Mouse (Mus musculus) midbrain, embryonic 14.5 days (tissue): Measurements from ENCODE around the gene Kcnt2. TPM values are rescaled to one million over a fixed set of nuclear protein-coding genes. Genes with fewer than 3 reads are reported as not detected.

ENCODE experiments used
- ATAC-seq: fragments of 200-750 bp; cut with Nextera tagmentation; 2 replicates; pipeline ENCODE4 v1.8.0; 2017; ENCODE audit warnings: moderate number of reproducible peaks, moderate library complexity; ENCODE audit not compliant: low FRiP score, low TSS enrichment
- DNase-seq: peaks from one replicate; pipeline ENCODE4 v3.0.0-alpha.2; 2015
- H3K27ac ChIP-seq: fragments of 300-500 bp; sonication (generic); replicated peaks from 2 replicates; pipeline ENCODE4 v1.5.1; 2014; ENCODE audit warnings: mild to moderate bottlenecking, low read depth, low read length, moderate library complexity
- H3K27me3 ChIP-seq: fragments of 300-500 bp; sonication (generic); 2 replicates; pipeline ENCODE4 v1.6.1; 2014; ENCODE audit warnings: low read length, control low read depth, mixed read lengths; ENCODE audit not compliant: control insufficient read depth, insufficient read depth
- H3K36me3 ChIP-seq: fragments of 300-500 bp; sonication (generic); 2 replicates; pipeline ENCODE4 v1.6.1; 2014; ENCODE audit warnings: low read length, control low read depth; ENCODE audit not compliant: control insufficient read depth, insufficient read depth
- H3K4me1 ChIP-seq: fragments of 300-500 bp; sonication (generic); 2 replicates; pipeline ENCODE4 v1.6.1; 2014; ENCODE audit warnings: mild to moderate bottlenecking, antibody characterized with exemption, low read length, control low read depth; ENCODE audit not compliant: control insufficient read depth, insufficient read depth
- H3K4me2 ChIP-seq: fragments of 300-500 bp; sonication (generic); 2 replicates; pipeline ENCODE4 v1.6.1; 2014; ENCODE audit warnings: mild to moderate bottlenecking, low read length, moderate library complexity
- H3K4me3 ChIP-seq: fragments of 300-500 bp; sonication (generic); replicated peaks from 2 replicates; pipeline ENCODE4 v1.5.1; 2014; ENCODE audit warnings: low read depth, low read length
- H3K9ac ChIP-seq: fragments of 300-500 bp; sonication (generic); replicated peaks from 2 replicates; pipeline ENCODE4 v1.6.1; 2014; ENCODE audit warnings: mild to moderate bottlenecking, low read length, moderate library complexity
- H3K9me3 ChIP-seq: fragments of 300-500 bp; sonication (generic); 2 replicates; pipeline ENCODE4 v1.6.1; 2016; ENCODE audit warnings: low read length, control low read depth, mixed read lengths; ENCODE audit not compliant: control insufficient read depth
- WGBS: fragments of 180-500 bp; shearing (Covaris S2); extraction: QIAGEN DNeasy Blood & Tissue Kit; methylation state at CpG from one replicate; pipeline ENCODE4 v1.1.7; 2014; 5-methylcytosine and 5-hydroxymethylcytosine counted together
- polyA plus RNA-seq: library from polyadenylated mRNA; unstranded; fragments of >200 nt; fragmentation: Nextera tagmentation; extraction: Ambion mirVana; gene quantifications from 2 replicates; pipeline ENCODE4 v1.2.1, GENCODE M21; 2014

The Kcnt2 gene
- polyA plus RNA-seq, 1 experiment from 2014 or later: 2.6 TPM

GRCm38 (mm10) chr1:140273624-140274023, 27.7 kb downstream of the Kcnt2 start:
- Histone ChIP-seq H3K9me3 (no peaks in the 10 kb centered on the region), H3K4me1 (no peaks in the 10 kb centered on the region), H3K4me3 (no peak overlapping the region), H3K9ac (no peak overlapping the region), H3K27me3 (no peaks in the 10 kb centered on the region), H3K36me3 (no peaks in the 10 kb centered on the region), H3K27ac (no peak overlapping the region), H3K4me2 (no peak overlapping the region)
- no peak for ATAC-seq
- 89% methylated on average over 3 of the region's 3 CpGs for WGBS
- no peak for DNase-seq

GRCm38 (mm10) chr1:140275813-140276212, 29.9 kb downstream of the Kcnt2 start:
- Histone ChIP-seq H3K4me2 (no peak overlapping the region), H3K9ac (no peak overlapping the region), H3K27ac (no peak overlapping the region), H3K4me3 (no peak overlapping the region), H3K36me3 (no peaks in the 10 kb centered on the region), H3K4me1 (no peaks in the 10 kb centered on the region), H3K9me3 (no peaks in the 10 kb centered on the region), H3K27me3 (no peaks in the 10 kb centered on the region)
- ATAC-seq (no peak), DNase-seq (no peak)

GRCm38 (mm10) chr1:140293140-140293539, 47.2 kb downstream of the Kcnt2 start:
- no peak for ATAC-seq
- WGBS: 40% methylated on average over 3 of the region's 3 CpGs
- Histone ChIP-seq H3K4me3 (no peak overlapping the region), H3K27ac (no peak overlapping the region), H3K36me3 (no peaks in the 10 kb centered on the region), H3K9ac (no peak overlapping the region), H3K4me2 (no peak overlapping the region), H3K9me3 (no peaks in the 10 kb centered on the region), H3K4me1 (no peaks in the 10 kb centered on the region), H3K27me3 (no peaks in the 10 kb centered on the region)
- DNase-seq: peak; percentile 30

- Histone ChIP-seq H3K9ac (no peak overlapping the region), H3K27me3 (no peaks in the 10 kb centered on the region), H3K36me3 (no peaks in the 10 kb centered on the region), H3K27ac (no peak overlapping the region), H3K4me1 (no peaks in the 10 kb centered on the region), H3K9me3 (no peaks in the 10 kb centered on the region), H3K4me3 (no peak overlapping the region), H3K4me2 (no peak overlapping the region)
- no peak for DNase-seq
- no peak for ATAC-seq
Measured at GRCm38 (mm10) chr1:140295482-140295881, 49.5 kb downstream of the Kcnt2 start.

- WGBS: 95% methylated on average over 1 of the region's 1 CpGs
- no peaks in the 10 kb centered on the region for H3K27me3 ChIP-seq
- H3K4me2 ChIP-seq: no peak overlapping the region
- no peaks in the 10 kb centered on the region for H3K4me1 ChIP-seq
- no peaks in the 10 kb centered on the region for H3K9me3 ChIP-seq
- no peak overlapping the region for H3K4me3 ChIP-seq
- no peak for DNase-seq
- H3K36me3 ChIP-seq: no peaks in the 10 kb centered on the region
- H3K9ac ChIP-seq: no peak overlapping the region
- no peak overlapping the region for H3K27ac ChIP-seq
- no peak for ATAC-seq
Measured at GRCm38 (mm10) chr1:140304244-140304643, 58.3 kb downstream of the Kcnt2 start.

GRCm38 (mm10) chr1:140305344-140305743, 59.4 kb downstream of the Kcnt2 start:
- Histone ChIP-seq H3K27me3 (no peaks in the 10 kb centered on the region), H3K4me3 (no peak overlapping the region), H3K27ac (no peak overlapping the region), H3K9me3 (no peaks in the 10 kb centered on the region), H3K4me2 (no peak overlapping the region), H3K36me3 (no peaks in the 10 kb centered on the region), H3K4me1 (no peaks in the 10 kb centered on the region), H3K9ac (no peak overlapping the region)
- ATAC-seq (no peak), DNase-seq (no peak)

GRCm38 (mm10) chr1:140306339-140306738, 60.4 kb downstream of the Kcnt2 start:
- no peak overlapping the region for H3K27ac ChIP-seq
- DNase-seq: no peak
- no peaks in the 10 kb centered on the region for H3K36me3 ChIP-seq
- no peaks in the 10 kb centered on the region for H3K9me3 ChIP-seq
- H3K4me3 ChIP-seq: no peak overlapping the region
- no peaks in the 10 kb centered on the region for H3K27me3 ChIP-seq
- H3K9ac ChIP-seq: no peak overlapping the region
- no peaks in the 10 kb centered on the region for H3K4me1 ChIP-seq
- 90% methylated on average over 2 of the region's 2 CpGs for WGBS
- no peak overlapping the region for H3K4me2 ChIP-seq
- no peak for ATAC-seq

- Histone ChIP-seq H3K4me3 (no peak overlapping the region), H3K9me3 (no peaks in the 10 kb centered on the region), H3K4me1 (no peaks in the 10 kb centered on the region), H3K9ac (no peak overlapping the region), H3K36me3 (no peaks in the 10 kb centered on the region), H3K4me2 (no peak overlapping the region), H3K27me3 (no peaks in the 10 kb centered on the region), H3K27ac (no peak overlapping the region)
- DNase-seq: no peak
- no peak for ATAC-seq
- WGBS: 95% methylated on average over 2 of the region's 2 CpGs
Measured at GRCm38 (mm10) chr1:140310739-140311138, 64.8 kb downstream of the Kcnt2 start.

GRCm38 (mm10) chr1:140325088-140325487, 79.1 kb downstream of the Kcnt2 start:
- H3K27me3 ChIP-seq: no peaks in the 10 kb centered on the region
- no peak for ATAC-seq
- WGBS: 85% methylated on average over 3 of the region's 3 CpGs
- no peak overlapping the region for H3K4me3 ChIP-seq
- H3K4me2 ChIP-seq: no peak overlapping the region
- no peak for DNase-seq
- no peak overlapping the region for H3K9ac ChIP-seq
- H3K9me3 ChIP-seq: no peaks in the 10 kb centered on the region
- H3K36me3 ChIP-seq: no peaks in the 10 kb centered on the region
- H3K4me1 ChIP-seq: no peaks in the 10 kb centered on the region
- H3K27ac ChIP-seq: no peak overlapping the region
